Mouse (Mus musculus): ENCODE measurements around the gene Rtkn2. TPM values are rescaled to one million over a fixed set of nuclear protein-coding genes. Genes with fewer than 3 reads are reported as not detected.
"Not testable (repeated sequence)": the region's sequence is repeated elsewhere in the genome, so short reads cannot be mapped to it uniquely, and the experiment has no call there.

The Rtkn2 gene
- polyA plus RNA-seq, 1 experiment from 2014 or later: 2.0 TPM

- not testable (repeated sequence) for H3K27me3 ChIP-seq (ENCODE audit: control insufficient read depth, insufficient read depth, low read length); H3K9me3 ChIP-seq (ENCODE audit: control insufficient read depth, low read length); H3K4me1 ChIP-seq (ENCODE audit: control insufficient read depth, insufficient read depth, low read length); H3K4me2 ChIP-seq (ENCODE audit: low read depth, low read length); H3K36me3 ChIP-seq (ENCODE audit: control insufficient read depth, insufficient read depth, low read length); ATAC-seq (ENCODE audit: low read depth); H3K4me3 ChIP-seq (ENCODE audit: low read depth, low read length); H3K9ac ChIP-seq (replicated peaks; ENCODE audit: low read depth, low read length); H3K27ac ChIP-seq (ENCODE audit: low read depth, low read length)
- 92% methylated on average over 7 of the region's 7 CpGs for WGBS
Measured at GRCm38 (mm10) chr10:68099801-68100200, 120.4 kb downstream of the Rtkn2 start.

- Histone ChIP-seq H3K27ac (ENCODE audit: low read depth, low read length) (no peak overlapping the region), H3K27me3 (ENCODE audit: control insufficient read depth, insufficient read depth, low read length) (no peaks in the 10 kb centered on the region), H3K4me1 (ENCODE audit: control insufficient read depth, insufficient read depth, low read length) (peaks cover 4% of the 10 kb centered on the region; the same call in 1 of the 2 replicates), H3K9me3 (ENCODE audit: control insufficient read depth, low read length) (no peaks in the 10 kb centered on the region), H3K9ac (replicated peaks; ENCODE audit: low read depth, low read length) (no peak overlapping the region), H3K4me2 (ENCODE audit: low read depth, low read length) (no peak overlapping the region), H3K4me3 (ENCODE audit: low read depth, low read length) (no peak overlapping the region), H3K36me3 (ENCODE audit: control insufficient read depth, insufficient read depth, low read length) (peaks cover 10% of the 10 kb centered on the region)
- no peak for ATAC-seq (ENCODE audit: low read depth)
- WGBS: 86% methylated on average over 8 of the region's 8 CpGs
Measured at GRCm38 (mm10) chr10:68100506-68100905, 121.1 kb downstream of the Rtkn2 start.

- H3K27me3 ChIP-seq (ENCODE audit: control insufficient read depth, insufficient read depth, low read length): no peaks in the 10 kb centered on the region
- no peak overlapping the region for H3K9ac ChIP-seq (replicated peaks; ENCODE audit: low read depth, low read length)
- H3K36me3 ChIP-seq (ENCODE audit: control insufficient read depth, insufficient read depth, low read length): peaks cover 10% of the 10 kb centered on the region
- H3K4me1 ChIP-seq (ENCODE audit: control insufficient read depth, insufficient read depth, low read length): peaks cover 8% of the 10 kb centered on the region; the same call in 1 of the 2 replicates
- no peak for ATAC-seq (ENCODE audit: low read depth)
- no peaks in the 10 kb centered on the region for H3K9me3 ChIP-seq (ENCODE audit: control insufficient read depth, low read length)
- H3K4me3 ChIP-seq (ENCODE audit: low read depth, low read length): no peak overlapping the region
- 85% methylated on average over 4 of the region's 4 CpGs for WGBS
- no peak overlapping the region for H3K27ac ChIP-seq (ENCODE audit: low read depth, low read length)
- no peak overlapping the region for H3K4me2 ChIP-seq (ENCODE audit: low read depth, low read length)
Measured at GRCm38 (mm10) chr10:68101251-68101650, 121.9 kb downstream of the Rtkn2 start.

GRCm38 (mm10) chr10:68102566-68102965 is 123.2 kb downstream of the Rtkn2 start:
- H3K4me2 ChIP-seq (ENCODE audit: low read depth, low read length): no peak overlapping the region
- no peak overlapping the region for H3K9ac ChIP-seq (replicated peaks; ENCODE audit: low read depth, low read length)
- no peak for ATAC-seq (ENCODE audit: low read depth)
- 96% methylated on average over 6 of the region's 6 CpGs for WGBS
- H3K9me3 ChIP-seq (ENCODE audit: control insufficient read depth, low read length): no peaks in the 10 kb centered on the region
- no peak overlapping the region for H3K4me3 ChIP-seq (ENCODE audit: low read depth, low read length)
- H3K4me1 ChIP-seq (ENCODE audit: control insufficient read depth, insufficient read depth, low read length): peaks cover 21% of the 10 kb centered on the region
- no peak overlapping the region for H3K27ac ChIP-seq (ENCODE audit: low read depth, low read length)
- H3K36me3 ChIP-seq (ENCODE audit: control insufficient read depth, insufficient read depth, low read length): no peaks in the 10 kb centered on the region; the same call in 1 of the 2 replicates
- no peaks in the 10 kb centered on the region for H3K27me3 ChIP-seq (ENCODE audit: control insufficient read depth, insufficient read depth, low read length)

GRCm38 (mm10) chr10:68103078-68103855 is 123.9 kb downstream of the Rtkn2 start:
- Histone ChIP-seq H3K9ac (replicated peaks; ENCODE audit: low read depth, low read length) (no peak overlapping the region), H3K4me2 (ENCODE audit: low read depth, low read length) (no peak overlapping the region), H3K27me3 (ENCODE audit: control insufficient read depth, insufficient read depth, low read length) (no peaks in the 10 kb centered on the region), H3K4me3 (ENCODE audit: low read depth, low read length) (no peak overlapping the region), H3K36me3 (ENCODE audit: control insufficient read depth, insufficient read depth, low read length) (no peaks in the 10 kb centered on the region; the same call in 1 of the 2 replicates), H3K9me3 (ENCODE audit: control insufficient read depth, low read length) (no peaks in the 10 kb centered on the region), H3K27ac (ENCODE audit: low read depth, low read length) (no peak overlapping the region), H3K4me1 (ENCODE audit: control insufficient read depth, insufficient read depth, low read length) (peaks cover 21% of the 10 kb centered on the region)
- 75% methylated on average over 6 of the region's 6 CpGs for WGBS
- no peak for ATAC-seq (ENCODE audit: low read depth)

GRCm38 (mm10) chr10:68103988-68104387 is 124.6 kb downstream of the Rtkn2 start:
- Histone ChIP-seq H3K4me1 (ENCODE audit: control insufficient read depth, insufficient read depth, low read length) (peaks cover 21% of the 10 kb centered on the region), H3K4me2 (ENCODE audit: low read depth, low read length) (no peak overlapping the region), H3K9me3 (ENCODE audit: control insufficient read depth, low read length) (no peaks in the 10 kb centered on the region), H3K36me3 (ENCODE audit: control insufficient read depth, insufficient read depth, low read length) (no peaks in the 10 kb centered on the region), H3K4me3 (ENCODE audit: low read depth, low read length) (no peak overlapping the region), H3K9ac (replicated peaks; ENCODE audit: low read depth, low read length) (no peak overlapping the region), H3K27ac (ENCODE audit: low read depth, low read length) (no peak overlapping the region), H3K27me3 (ENCODE audit: control insufficient read depth, insufficient read depth, low read length) (no peaks in the 10 kb centered on the region)
- ATAC-seq (ENCODE audit: low read depth): peak; percentile 41; the same call in 1 of the 2 replicates
- 53% methylated on average over 5 of the region's 5 CpGs for WGBS

GRCm38 (mm10) chr10:68104481-68104880 is 125.1 kb downstream of the Rtkn2 start:
- no peak overlapping the region for H3K4me3 ChIP-seq (ENCODE audit: low read depth, low read length)
- H3K9ac ChIP-seq (replicated peaks; ENCODE audit: low read depth, low read length): no peak overlapping the region
- H3K4me1 ChIP-seq (ENCODE audit: control insufficient read depth, insufficient read depth, low read length): peaks cover 21% of the 10 kb centered on the region
- H3K9me3 ChIP-seq (ENCODE audit: control insufficient read depth, low read length): no peaks in the 10 kb centered on the region
- H3K27me3 ChIP-seq (ENCODE audit: control insufficient read depth, insufficient read depth, low read length): no peaks in the 10 kb centered on the region
- H3K36me3 ChIP-seq (ENCODE audit: control insufficient read depth, insufficient read depth, low read length): no peaks in the 10 kb centered on the region
- 0 out of 2 replicates have a peak overlapping the region, but pooled peaks have one; percentile 55 for H3K27ac ChIP-seq (ENCODE audit: low read depth, low read length)
- no peak overlapping the region for H3K4me2 ChIP-seq (ENCODE audit: low read depth, low read length)
- 13% methylated on average over 2 of the region's 2 CpGs for WGBS
- ATAC-seq (ENCODE audit: low read depth): no peak

- WGBS: 58% methylated on average over 14 of the region's 14 CpGs
- no peak for ATAC-seq (ENCODE audit: low read depth)
- no peaks in the 10 kb centered on the region for H3K27me3 ChIP-seq (ENCODE audit: control insufficient read depth, insufficient read depth, low read length)
Measured at GRCm38 (mm10) chr10:68104881-68105781, 125.8 kb downstream of the Rtkn2 start.

More at GRCm38 (mm10) chr10:68104881-68105781, 125.8 kb downstream of the Rtkn2 start:
- H3K9ac ChIP-seq (replicated peaks; ENCODE audit: low read depth, low read length): no peak overlapping the region
- no peak overlapping the region for H3K4me3 ChIP-seq (ENCODE audit: low read depth, low read length)
- no peaks in the 10 kb centered on the region for H3K36me3 ChIP-seq (ENCODE audit: control insufficient read depth, insufficient read depth, low read length)
- H3K4me1 ChIP-seq (ENCODE audit: control insufficient read depth, insufficient read depth, low read length): peaks cover 21% of the 10 kb centered on the region
- peak overlapping the region; percentile 55; the same call in 1 of the 2 replicates for H3K27ac ChIP-seq (ENCODE audit: low read depth, low read length)
- no peaks in the 10 kb centered on the region for H3K9me3 ChIP-seq (ENCODE audit: control insufficient read depth, low read length)
- H3K4me2 ChIP-seq (ENCODE audit: low read depth, low read length): no peak overlapping the region

Measured in neural tube, embryonic 14.5 days (tissue).